Mouse (Mus musculus): ENCODE data around the gene H2-Q2.
"Not testable (repeated sequence)": the region's sequence is repeated elsewhere in the genome, so short reads cannot be mapped to it uniquely, and the experiment has no call there.

Gene H2-Q2

GRCm38 (mm10) chr17:35342071-35342671 is at the start of gene H2-Q2:
Gene H2-Q2 (plus strand): TSS chr17:35342242.
- peak; percentile 16 for DNase-seq (ENCODE audit: low read depth, low spot score)

- peak; percentile 64 for DNase-seq (ENCODE audit: low read depth, low spot score)
Measured at GRCm38 (mm10) chr17:35295796-35296195, 46.2 kb upstream of the H2-Q2 start.

- DNase-seq (ENCODE audit: low read depth, low spot score): peak; percentile 75
Measured at GRCm38 (mm10) chr17:35300261-35300945, 41.6 kb upstream of the H2-Q2 start.

- DNase-seq (ENCODE audit: low read depth, low spot score): peak; percentile 87
Measured at GRCm38 (mm10) chr17:35301645-35302258, 40.3 kb upstream of the H2-Q2 start.

- no peak for DNase-seq (ENCODE audit: low read depth, low spot score)
Measured at GRCm38 (mm10) chr17:35303271-35303670, 38.8 kb upstream of the H2-Q2 start.

- no peak for DNase-seq (ENCODE audit: low read depth, low spot score)
Measured at GRCm38 (mm10) chr17:35303756-35304350, 38.2 kb upstream of the H2-Q2 start.

- no peak for DNase-seq (ENCODE audit: low read depth, low spot score)
Measured at GRCm38 (mm10) chr17:35304478-35304877, 37.6 kb upstream of the H2-Q2 start.

GRCm38 (mm10) chr17:35304921-35305320 is 37.1 kb upstream of the H2-Q2 start:
- DNase-seq (ENCODE audit: low read depth, low spot score): not testable (repeated sequence)

- DNase-seq (ENCODE audit: low read depth, low spot score): no peak
Measured at GRCm38 (mm10) chr17:35318671-35319070, 23.4 kb upstream of the H2-Q2 start.

GRCm38 (mm10) chr17:35320327-35321081 is 21.5 kb upstream of the H2-Q2 start, which contains the start of gene H2-Q1:
Gene H2-Q1 (plus strand): TSS chr17:35320405.
- DNase-seq (ENCODE audit: low read depth, low spot score): peak; percentile 12

GRCm38 (mm10) chr17:35325124-35325523 is 16.9 kb upstream of the H2-Q2 start:
- DNase-seq (ENCODE audit: low read depth, low spot score): not testable (repeated sequence)

- not testable (repeated sequence) for DNase-seq (ENCODE audit: low read depth, low spot score)
Measured at GRCm38 (mm10) chr17:35326000-35326399, 16.0 kb upstream of the H2-Q2 start.

GRCm38 (mm10) chr17:35329714-35330113 is 12.3 kb upstream of the H2-Q2 start:
- not testable (repeated sequence) for DNase-seq (ENCODE audit: low read depth, low spot score)

GRCm38 (mm10) chr17:35331546-35331945 is 10.5 kb upstream of the H2-Q2 start:
- DNase-seq (ENCODE audit: low read depth, low spot score): not testable (repeated sequence)

GRCm38 (mm10) chr17:35342711-35343476 is 852 bp downstream of the H2-Q2 start:
- DNase-seq (ENCODE audit: low read depth, low spot score): peak; percentile 52

GRCm38 (mm10) chr17:35347659-35348058 is 5.6 kb downstream of the H2-Q2 start:
- DNase-seq (ENCODE audit: low read depth, low spot score): not testable (repeated sequence)

GRCm38 (mm10) chr17:35353275-35353674 is 11.2 kb downstream of the H2-Q2 start:
- not testable (repeated sequence) for DNase-seq (ENCODE audit: low read depth, low spot score)

- DNase-seq (ENCODE audit: low read depth, low spot score): no peak
Measured at GRCm38 (mm10) chr17:35354071-35354470, 12.0 kb downstream of the H2-Q2 start.

- no peak for DNase-seq (ENCODE audit: low read depth, low spot score)
Measured at GRCm38 (mm10) chr17:35357086-35357485, 15.0 kb downstream of the H2-Q2 start.

GRCm38 (mm10) chr17:35358763-35359469 is 16.9 kb downstream of the H2-Q2 start:
- no peak for DNase-seq (ENCODE audit: low read depth, low spot score)
